Mouse (Mus musculus): ENCODE measurements around the gene Ubqln5.

Ubqln5 gene

GRCm38 (mm10) chr7:104129726-104130125 is at the start of gene Ubqln5:
Gene Ubqln5, minus strand, starts transcription at chr7:104129826.
- no peak for DNase-seq (ENCODE audit: low spot score)

- DNase-seq (ENCODE audit: low spot score) = no peak
Observed at GRCm38 (mm10) chr7:104179074-104179473, 49.4 kb upstream of the Ubqln5 start.

GRCm38 (mm10) chr7:104178422-104179054 is 48.9 kb upstream of the Ubqln5 start:
- no peak for DNase-seq (ENCODE audit: low spot score)

- no peak for DNase-seq (ENCODE audit: low spot score)
Observed at GRCm38 (mm10) chr7:104175085-104175484, 45.5 kb upstream of the Ubqln5 start.

- no peak for DNase-seq (ENCODE audit: low spot score)
Observed at GRCm38 (mm10) chr7:104169634-104170204, 40.1 kb upstream of the Ubqln5 start.

GRCm38 (mm10) chr7:104167105-104167504 is 37.5 kb upstream of the Ubqln5 start:
- no peak for DNase-seq (ENCODE audit: low spot score)

- no peak for DNase-seq (ENCODE audit: low spot score)
Observed at GRCm38 (mm10) chr7:104150456-104150855, 20.8 kb upstream of the Ubqln5 start, which contains the start of gene Ubqlnl. Gene Ubqlnl, minus strand, starts transcription at chr7:104150556.

- DNase-seq (ENCODE audit: low spot score) = no peak
Observed at GRCm38 (mm10) chr7:104143179-104143578, 13.6 kb upstream of the Ubqln5 start, which contains the start of gene Ubqln3. Gene Ubqln3, minus strand, starts transcription at chr7:104143279.

- DNase-seq (ENCODE audit: low spot score) = no peak
Observed at GRCm38 (mm10) chr7:104137305-104137704, 7.7 kb upstream of the Ubqln5 start, which contains the start of gene Olfr643. Gene Olfr643, minus strand, starts transcription at chr7:104137405.

- DNase-seq (ENCODE audit: low spot score) = no peak
Observed at GRCm38 (mm10) chr7:104104757-104104972, 25.0 kb downstream of the Ubqln5 start, which contains the start of gene Olfr646. Gene Olfr646, plus strand, starts transcription at chr7:104104873.

GRCm38 (mm10) chr7:104103913-104104756 is 25.5 kb downstream of the Ubqln5 start:
- no peak for DNase-seq (ENCODE audit: low spot score)

GRCm38 (mm10) chr7:104085365-104085764 is 44.3 kb downstream of the Ubqln5 start, which contains the start of gene Olfr645:
Gene Olfr645, minus strand, starts transcription at chr7:104085465.
- no peak for DNase-seq (ENCODE audit: low spot score)
